ENCODE assay signal across 11 mouse cellular contexts in genomic region chr4:155056724-155057123, GRCm38 (mm10). TPM values are rescaled to one million over a fixed set of nuclear protein-coding genes. Genes with fewer than 3 reads are reported as not detected.
DNase-seq lines count a peak whose midpoint lies in the region; ATAC-seq and TF ChIP-seq lines count a peak whose summit lies in the region.
"Had no signal": no experiment of that assay in that cellular context is flagged by ENCODE, and none has a peak within 500 bp of the region (broad histone marks: within the 10 kb centered on the region; RNA-seq: fewer than 3 reads in every experiment).

Plch2 (minus strand) TSS chr4:155056784.

- H3K4me2 ChIP-seq in embryonic facial prominence, embryonic 12.5 days (replicated peaks) = no peak within 1 kb of the TSS
- no peak within 1 kb of the TSS for H3K4me2 ChIP-seq in hindbrain, postnatal 0 days (ENCODE audit: low read depth, low read length)
- H3K4me2 ChIP-seq in midbrain, embryonic 14.5 days (ENCODE audit: low read length) = no peak within 1 kb of the TSS
- H3K4me2 ChIP-seq: heart, embryonic 12.5 days had no signal

- no peaks in the 10 kb centered on the region for H3K9me3 ChIP-seq in embryonic facial prominence, embryonic 12.5 days
- H3K9me3 ChIP-seq in hindbrain, postnatal 0 days (ENCODE audit: low read length) = no peaks in the 10 kb centered on the region
- no peaks in the 10 kb centered on the region for H3K9me3 ChIP-seq in midbrain, embryonic 14.5 days (ENCODE audit: control insufficient read depth, low read length)
- H3K9me3 ChIP-seq: heart, embryonic 12.5 days had no signal

- TF ChIP-seq CTCF in layer of hippocampus, adult 2 months (conservative IDR thresholded peaks at IDR 0.05) = no peak
- TF ChIP-seq CTCF in hindbrain, postnatal 0 days (IDR thresholded peaks at IDR 0.05; ENCODE audit: low read depth) = no peak
- TF ChIP-seq CTCF in gastrocnemius, adult 2 months (IDR thresholded peaks at IDR 0.05) = no peak

- H3K4me1 ChIP-seq in embryonic facial prominence, embryonic 12.5 days = 0 out of 2 replicates have a peak, but pooled peaks cover 18% of the 10 kb centered on the region
- no peaks in the 10 kb centered on the region for H3K4me1 ChIP-seq in hindbrain, postnatal 0 days (ENCODE audit: insufficient read depth, low read length)
- H3K4me1 ChIP-seq in midbrain, embryonic 14.5 days (ENCODE audit: control insufficient read depth, insufficient read depth, low read length) = 0 out of 2 replicates have a peak, but pooled peaks cover 9% of the 10 kb centered on the region

- peak; percentile 19; the same call in 1 of the 2 replicates for ATAC-seq in embryonic facial prominence, embryonic 12.5 days (ENCODE audit: insufficient number of reproducible peaks, insufficient read depth, low FRiP score, low TSS enrichment)
- no peak for ATAC-seq in hindbrain, postnatal 0 days
- peak; percentile 25; the same call in 1 of the 2 replicates for ATAC-seq in midbrain, embryonic 14.5 days (ENCODE audit: low FRiP score, low TSS enrichment)

- 56% methylated on average over 10 of the region's 10 CpGs for WGBS in embryonic facial prominence, embryonic 12.5 days
- 44% methylated on average over 10 of the region's 10 CpGs for WGBS in hindbrain, postnatal 0 days
- WGBS in midbrain, embryonic 14.5 days = 64% methylated on average over 10 of the region's 10 CpGs

- intact Hi-C loops in gastrocnemius, adult 2 months (cut with DNase I) = no loop called here
- intact Hi-C loops in heart, postnatal 25 days (cut with DNase I) = no loop called here

- peaks cover 11% of the 10 kb centered on the region for H3K27me3 ChIP-seq in embryonic facial prominence, embryonic 12.5 days
- H3K27me3 ChIP-seq in hindbrain, postnatal 0 days (ENCODE audit: insufficient read depth, low read length) = no peaks in the 10 kb centered on the region
- H3K27me3 ChIP-seq in midbrain, embryonic 14.5 days (ENCODE audit: control insufficient read depth, insufficient read depth, low read length) = no peaks in the 10 kb centered on the region

- H3K9ac ChIP-seq in embryonic facial prominence, embryonic 12.5 days = no peak within 1 kb of the TSS
- H3K9ac ChIP-seq in hindbrain, postnatal 0 days (replicated peaks; ENCODE audit: low read length) = no peak within 1 kb of the TSS
- H3K9ac ChIP-seq in midbrain, embryonic 14.5 days (replicated peaks; ENCODE audit: low read length) = no peak within 1 kb of the TSS
- H3K9ac ChIP-seq: heart, embryonic 12.5 days; liver, embryonic 14.5 days had no signal

- H3K27ac ChIP-seq in layer of hippocampus, adult 2 months = no peak within 1 kb of the TSS
- peak within 1 kb of the TSS; percentile 51; the same call in 1 of the 2 replicates for H3K27ac ChIP-seq in embryonic facial prominence, embryonic 12.5 days
- no peak within 1 kb of the TSS for H3K27ac ChIP-seq in hindbrain, postnatal 0 days
- no peak within 1 kb of the TSS for H3K27ac ChIP-seq in midbrain, embryonic 14.5 days (replicated peaks; ENCODE audit: low read depth, low read length)
- no peak within 1 kb of the TSS for H3K27ac ChIP-seq in gastrocnemius, adult 2 months
- H3K27ac ChIP-seq: liver, embryonic 14.5 days had no signal

- DNase-seq in layer of hippocampus, adult 2 months (ENCODE audit: low spot score in 2 of 2) = no peak
- no peak for DNase-seq in layer of hippocampus, adult 11-12 months (ENCODE audit: low spot score)
- no peak for DNase-seq in hindbrain, postnatal 0 days (ENCODE audit: low spot score)
- DNase-seq in midbrain, embryonic 14.5 days = no peak
- DNase-seq in heart, adult 8-10 months (ENCODE audit: low spot score) = no peak
- DNase-seq in gastrocnemius, adult 2 months = no peak
- DNase-seq in heart, postnatal 25 days (ENCODE audit: low spot score) = no peak

- H3K4me3 ChIP-seq in layer of hippocampus, adult 2 months = no peak within 1 kb of the TSS
- no peak within 1 kb of the TSS for H3K4me3 ChIP-seq in embryonic facial prominence, embryonic 12.5 days
- H3K4me3 ChIP-seq in hindbrain, postnatal 0 days (ENCODE audit: low read length) = no peak within 1 kb of the TSS
- no peak within 1 kb of the TSS for H3K4me3 ChIP-seq in midbrain, embryonic 14.5 days (replicated peaks; ENCODE audit: low read depth, low read length)
- H3K4me3 ChIP-seq in gastrocnemius, adult 2 months = no peak within 1 kb of the TSS
- H3K4me3 ChIP-seq: heart, embryonic 12.5 days had no signal

- no peaks in the 10 kb centered on the region for H3K36me3 ChIP-seq in embryonic facial prominence, embryonic 12.5 days
- no peaks in the 10 kb centered on the region for H3K36me3 ChIP-seq in hindbrain, postnatal 0 days (ENCODE audit: insufficient read depth, low read length)
- no peaks in the 10 kb centered on the region for H3K36me3 ChIP-seq in midbrain, embryonic 14.5 days (ENCODE audit: control insufficient read depth, insufficient read depth, low read length)
- H3K36me3 ChIP-seq: heart, embryonic 12.5 days had no signal

RNA-seq across cellular contexts. Expression of gene Plch2, which starts in this region (rescaled TPM):
- 10 to 100 TPM; 91.1 to 92.0 TPM for total RNA-seq in layer of hippocampus, adult 2 months (2021)
- polyA plus RNA-seq in embryonic facial prominence, embryonic 12.5 days (2016; fragmentation: Nextera tagmentation; extraction: Ambion mirVana) = 3.6 and 5.7 TPM in 2 replicates
- 45.7 and 48.8 TPM in 2 replicates for total RNA-seq in hindbrain, postnatal 0 days (2014; rRNA removed)
- 12.5 and 12.8 TPM in 2 replicates for polyA plus RNA-seq in hindbrain, postnatal 0 days (2015; fragmentation: Nextera tagmentation; extraction: Ambion mirVana)
- 12.1 and 13.0 TPM in 2 replicates for polyA plus RNA-seq in midbrain, embryonic 14.5 days (2014; fragmentation: Nextera tagmentation; extraction: Ambion mirVana)
- total RNA-seq in heart, adult 8-10 months (2022) = under 1 TPM in 1 of 4 experiments, not detected in 3; 0.06 TPM
- under 1 TPM in 1 of 2 experiments, not detected in 1; 0.38 TPM for total RNA-seq in gastrocnemius, adult 2 months (2021)
- under 1 TPM in 1 of 2 experiments, not detected in 1; 0.08 TPM for total RNA-seq in heart, postnatal 25 days (2021)
- total RNA-seq: common myeloid progenitor, adult 5-6 weeks had no signal

Comparison
In these comparisons a context has a peak if more than half of its experiments do, and no peak if none do; other contexts are left out.
1. RNA of gene Plch2 (total RNA-seq): 91.1 to 92.0 TPM in layer of hippocampus, adult 2 months and 45.7 to 48.8 TPM in hindbrain, postnatal 0 days; 0.38 TPM in gastrocnemius, adult 2 months, 0.08 TPM in heart, postnatal 25 days and 0.06 TPM in heart, adult 8-10 months; every median in the first group is over 10 times any median in the second.